Mouse (Mus musculus): ENCODE data around the gene Large1.
"Not testable (repeated sequence)": the region's sequence is repeated elsewhere in the genome, so short reads cannot be mapped to it uniquely, and the experiment has no call there.

The Large1 gene

GRCm38 (mm10) chr8:73353108-73353793 lies at the start of gene Large1:
Gene Large1 (minus strand): TSS chr8:73353540.
- peak; percentile 96 for DNase-seq (ENCODE audit: low spot score)

- no peak for DNase-seq (ENCODE audit: low spot score)
Observed at GRCm38 (mm10) chr8:73400343-73400742, 47.0 kb upstream of the Large1 start.

GRCm38 (mm10) chr8:73373001-73373400 lies 19.7 kb upstream of the Large1 start:
- DNase-seq (ENCODE audit: low spot score): not testable (repeated sequence)

GRCm38 (mm10) chr8:73355979-73356378 lies 2.6 kb upstream of the Large1 start:
- DNase-seq (ENCODE audit: low spot score): peak; percentile 26

GRCm38 (mm10) chr8:73354201-73354881 lies 1.0 kb upstream of the Large1 start:
- peak; percentile 58 for DNase-seq (ENCODE audit: low spot score)

- no peak for DNase-seq (ENCODE audit: low spot score)
Observed at GRCm38 (mm10) chr8:73353794-73354179, 447 bp upstream of the Large1 start.

GRCm38 (mm10) chr8:73352301-73353107 lies 836 bp downstream of the Large1 start:
- peak; percentile 44 for DNase-seq (ENCODE audit: low spot score)

- DNase-seq (ENCODE audit: low spot score): no peak
Observed at GRCm38 (mm10) chr8:73350366-73350765, 3.0 kb downstream of the Large1 start.

GRCm38 (mm10) chr8:73342761-73343395 lies 10.5 kb downstream of the Large1 start:
- no peak for DNase-seq (ENCODE audit: low spot score)

GRCm38 (mm10) chr8:73336845-73337244 lies 16.5 kb downstream of the Large1 start:
- DNase-seq (ENCODE audit: low spot score): no peak

GRCm38 (mm10) chr8:73329131-73329530 lies 24.2 kb downstream of the Large1 start:
- DNase-seq (ENCODE audit: low spot score): no peak

GRCm38 (mm10) chr8:73328056-73328455 lies 25.3 kb downstream of the Large1 start:
- no peak for DNase-seq (ENCODE audit: low spot score)

- DNase-seq (ENCODE audit: low spot score): no peak
Observed at GRCm38 (mm10) chr8:73324667-73325066, 28.7 kb downstream of the Large1 start.

GRCm38 (mm10) chr8:73323591-73323990 lies 29.7 kb downstream of the Large1 start:
- no peak for DNase-seq (ENCODE audit: low spot score)

- DNase-seq (ENCODE audit: low spot score): not testable (repeated sequence)
Observed at GRCm38 (mm10) chr8:73319500-73319899, 33.8 kb downstream of the Large1 start.

- no peak for DNase-seq (ENCODE audit: low spot score)
Observed at GRCm38 (mm10) chr8:73313911-73314310, 39.4 kb downstream of the Large1 start.

- no peak for DNase-seq (ENCODE audit: low spot score)
Observed at GRCm38 (mm10) chr8:73312714-73313607, 40.4 kb downstream of the Large1 start.

GRCm38 (mm10) chr8:73310471-73310870 lies 42.9 kb downstream of the Large1 start:
- DNase-seq (ENCODE audit: low spot score): no peak

GRCm38 (mm10) chr8:73310036-73310435 lies 43.3 kb downstream of the Large1 start:
- DNase-seq (ENCODE audit: low spot score): no peak

GRCm38 (mm10) chr8:73303907-73304306 lies 49.4 kb downstream of the Large1 start:
- DNase-seq (ENCODE audit: low spot score): no peak

GRCm38 (mm10) chr8:73302947-73303346 lies 50.4 kb downstream of the Large1 start:
- no peak for DNase-seq (ENCODE audit: low spot score)

All from testis, postnatal 14 days (tissue).